Mouse (Mus musculus): ENCODE data around the gene Filip1.

GRCm38 (mm10) chr9:79919750-79920539 lies 92.7 kb downstream of the Filip1 start:
- TF ChIP-seq CTCF (conservative IDR thresholded peaks at IDR 0.05; ENCODE audit: insufficient read depth, insufficient read length, low read depth, low read length) (no peak), POLR2A (IDR thresholded peaks at IDR 0.05; ENCODE audit: low read depth, low read length) (no peak)

Data from kidney, adult 2 months (tissue).